Mouse (Mus musculus) hindbrain, embryonic 10.5 days (tissue): ENCODE data around the gene Ssbp3. TPM values are rescaled to one million over a fixed set of nuclear protein-coding genes. Genes with fewer than 3 reads are reported as not detected.

Experiments
- DNase-seq: peaks from one replicate; pipeline ENCODE4 v3.0.0-alpha.2; 2017; ENCODE audit warnings: low spot score
- H3K27ac ChIP-seq: fragments of 300-500 bp; sonication (generic); 2 replicates; pipeline ENCODE4 v1.5.1; 2016; ENCODE audit warnings: mild to moderate bottlenecking, moderate library complexity
- H3K27me3 ChIP-seq: fragments of 300-500 bp; sonication (generic); 2 replicates; pipeline ENCODE4 v1.6.1; 2016; ENCODE audit warnings: mild to moderate bottlenecking; ENCODE audit not compliant: poor library complexity, insufficient read depth, severe bottlenecking
- H3K36me3 ChIP-seq: fragments of 300-500 bp; sonication (generic); 2 replicates; pipeline ENCODE4 v1.6.1; 2016; ENCODE audit warnings: mild to moderate bottlenecking, moderate library complexity
- H3K4me1 ChIP-seq: fragments of 300-500 bp; sonication (generic); replicated peaks from 2 replicates; pipeline ENCODE4 v1.6.1; 2016; ENCODE audit warnings: mild to moderate bottlenecking
- H3K4me3 ChIP-seq: fragments of 300-500 bp; sonication (generic); 2 replicates; pipeline ENCODE4 v1.5.1; 2016; ENCODE audit warnings: mild to moderate bottlenecking, moderate library complexity
- H3K9me3 ChIP-seq: fragments of 300-500 bp; sonication (generic); 2 replicates; pipeline ENCODE4 v1.6.1; 2016; ENCODE audit warnings: mild to moderate bottlenecking, moderate library complexity
- WGBS: fragments of 180-500 bp; shearing (Covaris S2); methylation state at CpG from one replicate; pipeline ENCODE4 v1.1.7; 2016; 5-methylcytosine and 5-hydroxymethylcytosine counted together
- polyA plus RNA-seq: library from polyadenylated mRNA; unstranded; fragments of >200 nt; fragmentation: Nextera tagmentation; extraction: Ambion mirVana; gene quantifications from 2 replicates; pipeline ENCODE4 v1.2.1, GENCODE M21; 2016

Gene Ssbp3
- polyA plus RNA-seq, 1 experiment from 2014 or later, result 180 TPM

DNA sequence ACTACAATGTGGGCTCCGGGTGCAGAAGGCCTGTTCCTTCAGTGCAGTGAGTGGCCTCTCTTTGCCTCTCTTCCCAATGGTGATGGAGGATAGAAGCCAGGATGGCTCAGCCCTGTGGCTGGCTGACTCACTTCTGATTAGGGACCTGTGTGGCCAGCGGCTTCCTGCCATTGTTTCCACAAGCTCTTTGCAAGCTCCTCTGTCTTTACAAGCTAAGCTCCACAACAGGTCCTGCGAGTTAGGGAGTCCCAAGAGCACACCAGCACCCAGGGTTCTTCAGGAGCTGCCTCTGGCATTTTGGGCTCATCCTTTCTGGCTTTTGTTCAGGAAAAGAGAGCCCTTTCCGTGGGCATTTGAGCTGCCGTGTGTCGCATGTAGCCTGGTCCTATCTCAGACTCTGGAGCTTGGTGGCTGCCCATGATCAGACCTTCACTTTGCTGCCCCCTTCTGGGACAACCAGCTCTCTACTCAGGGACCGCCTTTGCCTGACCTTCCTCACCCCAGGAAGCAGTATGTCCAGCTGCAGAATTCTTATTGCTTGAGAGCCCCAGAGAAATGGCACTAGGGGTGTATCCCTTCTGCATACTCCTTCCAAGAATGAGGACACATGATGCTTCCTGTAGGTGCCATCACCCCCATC is 77.3 kb downstream of the Ssbp3 start:
- peaks cover 15% of the 10 kb centered on the region; the same call in 1 of the 2 replicates for H3K36me3 ChIP-seq
- 0 out of 2 replicates have a peak, but pooled peaks cover 5% of the 10 kb centered on the region for H3K27me3 ChIP-seq
- DNase-seq, result peak; percentile 75
- 18% methylated on average over 7 of the region's 7 CpGs for WGBS
- peak overlapping the region; percentile 82 for H3K27ac ChIP-seq
- H3K9me3 ChIP-seq, result no peaks in the 10 kb centered on the region
- H3K4me1 ChIP-seq, result peaks cover 100% of the 10 kb centered on the region
- H3K4me3 ChIP-seq, result peak overlapping the region; percentile 7; the same call in 1 of the 2 replicates

DNA sequence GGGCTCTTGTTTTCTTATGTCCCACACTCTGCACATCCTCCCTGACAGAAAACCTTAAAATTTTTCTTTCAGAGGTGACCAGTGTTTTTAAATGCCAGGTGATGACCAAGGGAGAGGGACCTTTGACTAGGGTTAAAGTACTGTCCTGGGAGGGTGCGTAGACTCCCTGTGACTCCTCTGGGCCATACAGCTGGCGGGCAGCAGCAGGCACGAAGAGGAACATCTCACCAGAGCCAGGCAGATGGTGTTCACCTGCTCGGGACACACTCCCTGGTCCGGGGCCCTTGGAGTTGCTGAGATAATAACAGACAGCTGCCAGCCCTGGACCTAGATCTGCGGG is 78.4 kb downstream of the Ssbp3 start:
- no peaks in the 10 kb centered on the region for H3K9me3 ChIP-seq
- peaks cover 100% of the 10 kb centered on the region for H3K4me1 ChIP-seq
- WGBS, result 29% methylated on average over 6 of the region's 6 CpGs
- peaks cover 15% of the 10 kb centered on the region; the same call in 1 of the 2 replicates for H3K36me3 ChIP-seq
- H3K27me3 ChIP-seq, result 0 out of 2 replicates have a peak, but pooled peaks cover 5% of the 10 kb centered on the region
- peak overlapping the region; percentile 82 for H3K27ac ChIP-seq
- DNase-seq, result no peak
- peak overlapping the region; percentile 30 for H3K4me3 ChIP-seq

DNA sequence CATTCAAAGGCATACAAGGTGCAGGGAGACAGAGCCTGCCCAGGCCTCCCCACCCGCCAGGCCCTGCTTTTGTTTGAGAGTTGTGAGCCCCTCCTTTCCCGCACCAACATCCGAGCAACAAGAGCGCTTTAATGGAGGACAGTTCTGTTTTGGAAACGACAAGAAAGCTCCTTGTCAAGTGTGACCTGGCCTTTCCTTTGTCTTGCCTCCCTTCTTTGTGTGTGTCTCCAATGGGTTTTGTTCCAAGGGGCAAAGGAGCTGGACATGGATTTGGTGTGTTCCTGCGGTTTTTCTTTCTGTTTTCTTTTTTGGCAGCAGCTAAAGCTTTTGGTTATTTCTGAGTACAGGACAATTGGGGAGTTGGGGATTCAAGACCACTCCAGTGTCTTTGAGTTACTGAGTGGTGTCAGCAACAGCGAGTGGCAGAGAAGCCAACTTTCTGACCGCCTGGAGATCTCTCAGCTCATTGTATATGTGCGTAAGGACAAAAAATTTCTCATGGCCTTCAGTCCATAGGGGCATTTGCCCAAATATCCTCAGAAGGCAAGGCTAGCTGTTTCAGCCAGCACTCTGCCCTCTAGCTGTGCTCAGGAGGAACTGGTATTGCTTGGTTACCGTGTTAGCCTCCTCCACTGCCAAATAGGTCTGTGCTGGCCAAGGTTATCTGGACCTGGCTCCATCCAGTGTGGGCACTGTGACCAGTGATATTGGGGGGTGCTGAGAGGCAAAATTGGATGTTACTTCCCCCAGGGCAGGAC is 78.9 kb downstream of the Ssbp3 start:
- Histone ChIP-seq H3K4me3 (peak overlapping the region; percentile 30), H3K4me1 (peaks cover 100% of the 10 kb centered on the region), H3K9me3 (no peaks in the 10 kb centered on the region), H3K27me3 (0 out of 2 replicates have a peak, but pooled peaks cover 5% of the 10 kb centered on the region), H3K36me3 (peaks cover 15% of the 10 kb centered on the region; the same call in 1 of the 2 replicates), H3K27ac (peak overlapping the region; percentile 82)
- DNase-seq, result peak; percentile 77
- 21% methylated on average over 10 of the region's 10 CpGs for WGBS

DNA sequence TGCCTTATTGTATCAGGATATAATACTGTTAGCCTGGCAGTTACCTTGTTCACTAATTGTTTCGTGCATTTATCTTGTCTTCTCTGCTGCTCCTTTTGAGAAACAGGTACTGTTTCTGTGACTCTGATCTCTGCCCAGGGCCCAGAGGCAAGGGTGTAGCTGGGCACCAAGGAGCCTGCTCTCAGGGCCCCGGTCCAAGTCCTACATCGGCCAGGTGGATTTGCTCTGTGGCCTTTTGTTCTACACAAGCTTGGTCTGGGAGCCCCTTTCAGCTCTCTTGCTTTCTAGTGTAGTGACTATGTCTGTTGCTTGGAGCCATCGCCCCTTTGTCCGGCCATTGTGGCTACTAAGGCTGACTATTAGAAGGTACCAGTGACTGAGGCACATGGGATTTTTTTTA is 82.6 kb downstream of the Ssbp3 start:
- DNase-seq, result no peak
- Histone ChIP-seq H3K27me3 (0 out of 2 replicates have a peak, but pooled peaks cover 5% of the 10 kb centered on the region), H3K36me3 (peaks cover 15% of the 10 kb centered on the region; the same call in 1 of the 2 replicates), H3K9me3 (no peaks in the 10 kb centered on the region), H3K27ac (peak overlapping the region; percentile 1; the same call in 1 of the 2 replicates), H3K4me1 (peaks cover 100% of the 10 kb centered on the region), H3K4me3 (no peak overlapping the region)
- WGBS, result 93% methylated on average over 5 of the region's 5 CpGs

DNA sequence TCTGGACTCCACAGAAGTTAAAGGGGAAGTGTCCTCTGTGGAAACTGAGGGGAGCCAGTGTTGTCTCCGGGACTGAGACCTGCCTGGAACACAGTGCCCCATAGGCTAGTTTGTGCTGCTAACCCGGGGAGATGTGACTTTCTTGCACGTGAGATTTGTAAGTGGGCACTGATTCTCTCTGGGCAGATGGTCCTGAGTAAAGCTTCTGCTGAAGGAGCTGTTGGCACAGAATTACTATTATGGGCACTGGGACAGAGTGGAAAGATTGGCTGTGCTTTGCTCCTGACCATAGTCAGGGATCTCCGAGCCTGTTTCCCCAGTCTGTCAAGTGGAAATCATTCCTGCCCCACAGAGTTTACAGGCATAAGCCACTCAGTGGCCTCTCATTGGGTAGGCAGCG is 83.8 kb downstream of the Ssbp3 start:
- H3K27me3 ChIP-seq, result 0 out of 2 replicates have a peak, but pooled peaks cover 5% of the 10 kb centered on the region
- no peak overlapping the region for H3K27ac ChIP-seq
- peaks cover 22% of the 10 kb centered on the region; the same call in 1 of the 2 replicates for H3K36me3 ChIP-seq
- DNase-seq, result no peak
- no peak overlapping the region for H3K4me3 ChIP-seq
- WGBS, result 93% methylated on average over 5 of the region's 5 CpGs
- H3K9me3 ChIP-seq, result no peaks in the 10 kb centered on the region
- H3K4me1 ChIP-seq, result peaks cover 98% of the 10 kb centered on the region

DNA sequence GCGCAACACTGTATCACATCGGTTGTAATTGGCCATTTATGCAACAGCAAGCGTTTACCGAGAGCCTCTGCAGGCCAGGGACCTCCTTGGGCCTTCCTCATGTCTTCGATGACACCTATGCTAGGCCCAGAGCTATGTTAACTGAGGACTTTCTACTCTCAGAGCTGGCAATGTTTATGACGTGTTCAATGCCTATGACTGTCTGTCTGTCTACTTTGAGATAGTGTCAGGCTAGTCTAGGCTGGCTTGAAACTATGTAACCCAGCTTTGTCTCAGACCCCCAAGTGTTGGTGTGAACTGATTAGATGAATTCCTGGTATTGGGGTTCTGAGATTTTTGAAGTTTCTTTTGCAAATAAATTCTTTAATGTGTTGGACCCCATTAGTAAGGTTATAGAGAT is 84.6 kb downstream of the Ssbp3 start:
- Histone ChIP-seq H3K27me3 (0 out of 2 replicates have a peak, but pooled peaks cover 5% of the 10 kb centered on the region), H3K9me3 (no peaks in the 10 kb centered on the region), H3K4me1 (peaks cover 98% of the 10 kb centered on the region), H3K36me3 (peaks cover 25% of the 10 kb centered on the region; the same call in 1 of the 2 replicates), H3K27ac (no peak overlapping the region), H3K4me3 (no peak overlapping the region)
- no peak for DNase-seq
- 92% methylated on average over 6 of the region's 6 CpGs for WGBS

DNA sequence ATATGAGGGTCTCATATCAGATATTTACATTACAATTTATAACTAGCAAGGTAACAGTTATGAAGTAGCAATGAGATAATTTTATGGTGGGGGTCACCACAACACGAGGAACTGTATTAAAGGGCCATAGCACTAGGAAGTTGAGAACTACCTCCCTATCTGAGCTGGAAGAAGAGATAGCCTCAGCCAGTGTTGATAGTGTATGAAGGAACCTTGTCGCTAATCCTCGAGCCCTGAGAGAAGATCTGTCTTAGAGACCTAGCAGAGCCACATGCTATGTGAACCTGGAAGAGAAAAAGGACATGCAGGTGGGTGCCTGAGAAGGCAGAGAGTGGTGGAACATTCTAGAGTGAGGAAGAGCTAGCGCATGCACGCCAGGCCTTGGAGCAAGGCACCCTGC is 85.0 kb downstream of the Ssbp3 start:
- H3K27ac ChIP-seq, result no peak overlapping the region
- H3K9me3 ChIP-seq, result no peaks in the 10 kb centered on the region
- 86% methylated on average over 5 of the region's 5 CpGs for WGBS
- H3K4me1 ChIP-seq, result peaks cover 98% of the 10 kb centered on the region
- no peak for DNase-seq
- 0 out of 2 replicates have a peak, but pooled peaks cover 5% of the 10 kb centered on the region for H3K27me3 ChIP-seq
- no peak overlapping the region for H3K4me3 ChIP-seq
- peaks cover 25% of the 10 kb centered on the region; the same call in 1 of the 2 replicates for H3K36me3 ChIP-seq

DNA sequence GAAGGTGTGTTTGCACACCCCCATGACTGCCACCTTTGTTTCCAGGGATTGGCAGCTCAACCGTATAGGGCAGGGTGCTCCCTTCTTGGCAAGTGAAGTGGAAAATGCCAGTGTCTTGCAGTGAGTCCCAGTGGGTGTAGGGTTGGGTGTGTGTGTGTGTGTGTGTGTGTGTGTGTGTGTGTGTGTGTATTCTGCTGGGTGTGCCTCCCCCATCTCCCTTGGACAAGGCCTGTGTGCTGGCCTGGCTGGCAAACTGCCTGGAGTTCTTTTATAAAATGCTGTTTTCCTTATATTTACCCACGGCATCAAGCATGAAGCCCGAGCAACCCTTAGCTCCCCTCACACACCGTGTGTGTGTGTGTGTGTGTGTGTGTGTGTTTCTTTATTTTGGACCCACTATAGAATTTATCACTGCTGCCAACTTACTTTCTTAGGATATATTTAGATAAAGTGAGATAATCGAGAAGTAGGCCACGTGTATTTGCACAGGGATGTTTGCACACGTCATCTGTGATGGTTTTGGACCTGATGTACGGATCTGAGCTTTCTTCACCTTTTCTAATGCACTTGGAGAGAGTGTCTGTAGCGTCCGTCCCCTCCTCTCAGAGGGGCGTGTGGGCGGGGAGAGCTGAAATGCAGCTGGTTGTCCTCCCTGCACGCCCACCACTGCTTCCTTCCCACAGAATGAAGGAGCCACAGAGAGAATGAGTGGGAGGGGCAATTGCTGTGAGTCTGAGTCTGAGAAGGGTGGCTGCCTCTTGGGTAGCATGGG is 86.0 kb downstream of the Ssbp3 start:
- no peak for DNase-seq
- 62% methylated on average over 13 of the region's 13 CpGs for WGBS
- H3K9me3 ChIP-seq, result no peaks in the 10 kb centered on the region
- H3K27ac ChIP-seq, result peak overlapping the region; percentile 9; the same call in 1 of the 2 replicates
- peaks cover 19% of the 10 kb centered on the region; the same call in 1 of the 2 replicates for H3K36me3 ChIP-seq
- peaks cover 98% of the 10 kb centered on the region for H3K4me1 ChIP-seq
- no peak overlapping the region for H3K4me3 ChIP-seq
- no peaks in the 10 kb centered on the region for H3K27me3 ChIP-seq

DNA sequence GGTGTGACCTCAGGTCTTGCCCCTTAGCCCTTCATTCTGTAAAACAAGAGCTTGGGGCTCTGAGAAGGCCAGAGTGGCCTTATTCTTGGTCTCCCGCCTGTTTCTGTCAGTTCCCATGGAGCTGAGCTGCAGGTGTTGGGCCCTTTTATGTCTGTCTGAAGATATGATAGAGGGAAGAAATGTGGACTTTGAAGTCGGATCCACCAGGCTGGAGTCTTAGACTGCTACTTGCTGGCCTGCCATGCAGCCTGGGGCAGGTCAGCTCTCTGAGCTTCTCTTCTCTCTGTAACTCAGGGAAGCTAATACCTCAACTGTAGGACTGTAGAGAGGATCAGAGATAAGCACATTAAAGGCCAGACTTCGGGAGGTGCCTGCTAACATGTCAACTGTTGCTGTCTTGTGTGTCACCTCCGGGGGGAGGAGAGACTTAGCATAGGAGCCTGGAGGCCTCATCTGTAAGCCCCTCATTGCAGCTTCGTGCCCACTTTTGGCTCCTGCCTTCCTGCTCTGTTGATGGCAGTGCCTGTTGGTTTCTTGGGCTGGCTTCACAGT is 90.8 kb downstream of the Ssbp3 start:
- WGBS, result 68% methylated on average over 5 of the region's 5 CpGs
- Histone ChIP-seq H3K27ac (peak overlapping the region; percentile 69), H3K9me3 (no peaks in the 10 kb centered on the region), H3K36me3 (peaks cover 34% of the 10 kb centered on the region; the same call in 1 of the 2 replicates), H3K4me1 (peaks cover 90% of the 10 kb centered on the region), H3K4me3 (no peak overlapping the region), H3K27me3 (no peaks in the 10 kb centered on the region)
- DNase-seq, result no peak

DNA sequence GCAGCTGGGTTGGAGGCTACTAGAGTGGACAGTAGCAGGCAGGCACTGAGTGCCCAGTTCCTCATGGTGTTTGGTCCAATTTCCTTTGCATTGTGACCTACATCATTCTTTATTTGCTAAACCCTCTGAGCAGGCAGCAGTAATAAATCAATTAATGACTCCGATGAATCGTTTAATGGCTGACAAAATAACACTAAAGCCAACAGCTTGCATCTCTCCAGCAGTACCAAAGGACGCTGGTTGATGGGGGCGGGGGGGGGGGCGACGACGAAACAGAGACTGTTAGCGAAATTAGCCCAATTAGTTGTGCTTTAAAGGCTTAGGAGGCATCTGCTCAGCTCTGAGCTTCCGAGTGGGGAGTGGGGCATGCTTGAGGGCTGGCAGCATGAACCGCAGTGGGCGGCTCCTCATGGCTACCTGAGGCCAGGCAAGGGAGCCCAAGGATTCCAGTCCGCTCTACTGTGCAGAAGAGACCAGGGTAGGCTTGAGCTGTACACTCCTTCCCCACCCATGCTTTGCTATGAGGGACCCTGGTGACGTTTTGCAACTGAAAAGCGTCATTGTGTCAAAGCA is 91.5 kb downstream of the Ssbp3 start:
- 83% methylated on average over 14 of the region's 14 CpGs for WGBS
- Histone ChIP-seq H3K36me3 (peaks cover 37% of the 10 kb centered on the region; the same call in 1 of the 2 replicates), H3K4me1 (peaks cover 84% of the 10 kb centered on the region), H3K27ac (peak overlapping the region; percentile 69), H3K4me3 (no peak overlapping the region), H3K27me3 (no peaks in the 10 kb centered on the region), H3K9me3 (no peaks in the 10 kb centered on the region)
- DNase-seq, result no peak

DNA sequence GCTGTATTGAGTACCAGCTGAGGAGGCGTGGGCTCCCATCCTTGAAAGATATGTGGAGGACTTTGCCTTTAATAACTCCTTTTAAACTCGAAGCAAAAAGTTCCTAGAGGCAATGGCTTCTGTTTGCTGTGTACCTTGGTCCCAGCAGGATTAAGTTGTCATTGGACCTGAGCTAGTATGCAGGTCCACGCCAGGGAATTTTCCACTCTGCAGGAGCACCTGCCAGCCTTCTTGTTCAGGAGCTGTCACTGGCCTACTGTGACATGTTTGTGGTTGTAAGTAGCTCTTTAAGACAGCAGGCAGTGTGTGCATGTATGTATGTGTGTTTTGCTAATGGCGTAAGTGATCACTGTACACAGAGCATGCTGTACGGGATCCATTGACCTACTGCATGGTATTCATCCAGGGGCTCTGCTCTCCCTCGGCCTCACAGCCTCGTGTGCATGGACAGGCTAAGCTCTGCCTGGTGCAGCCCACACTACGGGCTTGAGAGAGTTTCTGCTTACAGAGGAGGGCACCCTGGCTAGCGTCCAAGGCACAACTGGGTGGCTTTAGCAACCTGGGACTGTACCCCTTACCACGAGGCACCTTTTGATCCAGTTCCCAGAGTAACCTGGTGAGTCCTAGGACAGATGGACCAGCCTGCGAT is 92.1 kb downstream of the Ssbp3 start:
- no peak for DNase-seq
- Histone ChIP-seq H3K9me3 (no peaks in the 10 kb centered on the region), H3K27ac (no peak overlapping the region), H3K4me3 (no peak overlapping the region), H3K36me3 (peaks cover 42% of the 10 kb centered on the region; the same call in 1 of the 2 replicates), H3K4me1 (peaks cover 77% of the 10 kb centered on the region), H3K27me3 (no peaks in the 10 kb centered on the region)
- WGBS, result 83% methylated on average over 11 of the region's 11 CpGs
